Mouse (Mus musculus) hindbrain, embryonic 14.5 days (tissue): ENCODE measurements around the gene Disp1. TPM values are rescaled to one million over a fixed set of nuclear protein-coding genes. Genes with fewer than 3 reads are reported as not detected.

Experiments used
- ATAC-seq: fragments of 200-750 bp; cut with Nextera tagmentation; 2 replicates; pipeline ENCODE4 v1.8.0; 2017; ENCODE audit warnings: moderate number of reproducible peaks, mild to moderate bottlenecking, moderate TSS enrichment, moderate library complexity; ENCODE audit not compliant: low FRiP score
- DNase-seq: peaks from one replicate; pipeline ENCODE4 v3.0.0-alpha.2; 2015; ENCODE audit warnings: low spot score
- H3K27ac ChIP-seq: fragments of 300-500 bp; sonication (generic); 2 replicates; pipeline ENCODE4 v1.5.1; 2014; ENCODE audit warnings: mild to moderate bottlenecking, moderate library complexity
- H3K27me3 ChIP-seq: fragments of 300-500 bp; sonication (generic); 2 replicates; pipeline ENCODE4 v1.6.1; 2014; ENCODE audit warnings: mild to moderate bottlenecking, low read length, mixed read lengths; ENCODE audit not compliant: control insufficient read depth, insufficient read depth
- H3K36me3 ChIP-seq: fragments of 300-500 bp; sonication (generic); replicated peaks from 2 replicates; pipeline ENCODE4 v1.6.1; 2014; ENCODE audit not compliant: control insufficient read depth, insufficient read depth
- H3K4me1 ChIP-seq: fragments of 300-500 bp; sonication (generic); replicated peaks from 2 replicates; pipeline ENCODE4 v1.6.1; 2014; ENCODE audit warnings: antibody characterized with exemption, low read length, mixed read lengths; ENCODE audit not compliant: control insufficient read depth, insufficient read depth
- H3K4me2 ChIP-seq: fragments of 300-500 bp; sonication (generic); replicated peaks from 2 replicates; pipeline ENCODE4 v1.6.1; 2014; ENCODE audit warnings: mild to moderate bottlenecking, moderate library complexity
- H3K4me3 ChIP-seq: fragments of 300-500 bp; sonication (generic); replicated peaks from 2 replicates; pipeline ENCODE4 v1.5.1; 2014; ENCODE audit warnings: mild to moderate bottlenecking, low read length
- H3K9ac ChIP-seq: fragments of 300-500 bp; sonication (generic); 2 replicates; pipeline ENCODE4 v1.6.1; 2014
- H3K9me3 ChIP-seq: fragments of 300-500 bp; sonication (generic); 2 replicates; pipeline ENCODE4 v1.6.1; 2016; ENCODE audit warnings: low read length; ENCODE audit not compliant: control insufficient read depth
- WGBS: fragments of 180-500 bp; shearing (Covaris S2); extraction: QIAGEN DNeasy Blood & Tissue Kit; methylation state at CpG from one replicate; pipeline ENCODE4 v1.1.7; 2014; 5-methylcytosine and 5-hydroxymethylcytosine counted together
- polyA plus RNA-seq: library from polyadenylated mRNA; unstranded; fragments of >200 nt; fragmentation: Nextera tagmentation; extraction: Ambion mirVana; gene quantifications from 2 replicates; pipeline ENCODE4 v1.2.1, GENCODE M21; 2014

The Disp1 gene
- polyA plus RNA-seq, 1 experiment from 2014 or later = 9.4 TPM

DNA sequence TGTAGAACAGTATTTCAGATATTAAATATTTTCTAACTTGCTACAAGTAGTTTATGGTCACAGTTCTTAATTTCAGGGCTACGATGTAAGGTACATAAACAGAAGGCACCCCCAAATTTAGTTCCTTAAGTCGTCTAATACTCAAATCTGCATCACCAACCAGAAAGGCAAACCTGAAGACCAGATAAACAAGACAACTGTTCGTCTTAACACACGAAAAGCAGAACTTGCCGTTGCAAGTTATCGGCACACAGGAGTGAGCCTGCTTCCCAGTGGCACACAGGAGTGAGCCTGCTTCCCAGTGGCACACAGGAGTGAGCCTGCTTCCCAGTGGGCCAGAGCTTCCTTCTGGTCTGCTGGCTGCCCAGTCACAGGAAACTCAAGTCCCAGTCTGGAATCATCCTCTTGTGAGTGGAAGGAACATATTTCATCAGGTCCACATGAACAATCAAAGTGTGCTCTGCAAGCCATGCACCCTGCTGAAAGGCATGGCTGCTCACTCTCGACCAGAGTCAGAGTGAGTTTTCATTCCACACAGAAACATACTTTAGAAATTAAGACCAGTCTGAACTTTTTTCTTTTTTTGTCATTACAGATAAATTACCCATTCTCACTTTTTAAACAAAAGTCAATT, 75.1 kb downstream of the Disp1 start:
- 0 out of 2 replicates have a peak overlapping the region, but pooled peaks have one; percentile 0 for H3K4me2 ChIP-seq
- WGBS = 75% methylated on average over 7 of the region's 7 CpGs
- H3K9me3 ChIP-seq = no peaks in the 10 kb centered on the region
- no peak overlapping the region for H3K9ac ChIP-seq
- no peak overlapping the region for H3K4me3 ChIP-seq
- H3K27me3 ChIP-seq = no peaks in the 10 kb centered on the region
- no peak for ATAC-seq
- H3K36me3 ChIP-seq = no peaks in the 10 kb centered on the region
- H3K27ac ChIP-seq = no peak overlapping the region
- peaks cover 41% of the 10 kb centered on the region for H3K4me1 ChIP-seq
- DNase-seq = no peak

DNA sequence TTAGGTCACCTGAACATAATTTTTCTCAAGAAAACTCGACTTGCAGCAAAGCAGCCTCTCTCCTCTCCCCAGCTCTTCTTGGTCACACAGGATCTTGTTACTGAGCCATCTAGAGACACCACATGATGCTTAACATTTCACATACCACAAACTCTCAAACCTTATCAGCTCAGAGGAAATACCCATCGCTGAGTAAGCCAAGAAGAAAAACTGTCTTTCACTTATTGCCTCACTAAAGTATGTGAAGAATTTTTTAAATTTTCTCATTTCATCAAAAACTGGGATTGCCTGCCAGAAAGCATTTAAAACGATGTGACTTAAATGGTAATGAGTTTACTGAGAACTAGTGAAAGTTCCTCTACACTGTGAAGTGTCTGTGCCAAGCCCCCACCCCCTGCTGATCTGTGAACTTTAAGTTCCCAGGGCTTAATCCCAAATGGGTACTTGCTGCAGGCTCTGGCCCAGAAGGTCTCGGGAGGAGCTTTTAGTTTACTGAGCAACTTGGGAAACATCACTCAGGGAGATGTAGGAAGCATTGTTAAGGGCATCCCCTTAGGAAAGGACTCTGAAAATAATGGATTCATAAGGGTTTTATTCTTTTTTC, 76.6 kb downstream of the Disp1 start:
- ATAC-seq = no peak
- no peaks in the 10 kb centered on the region for H3K9me3 ChIP-seq

DNA sequence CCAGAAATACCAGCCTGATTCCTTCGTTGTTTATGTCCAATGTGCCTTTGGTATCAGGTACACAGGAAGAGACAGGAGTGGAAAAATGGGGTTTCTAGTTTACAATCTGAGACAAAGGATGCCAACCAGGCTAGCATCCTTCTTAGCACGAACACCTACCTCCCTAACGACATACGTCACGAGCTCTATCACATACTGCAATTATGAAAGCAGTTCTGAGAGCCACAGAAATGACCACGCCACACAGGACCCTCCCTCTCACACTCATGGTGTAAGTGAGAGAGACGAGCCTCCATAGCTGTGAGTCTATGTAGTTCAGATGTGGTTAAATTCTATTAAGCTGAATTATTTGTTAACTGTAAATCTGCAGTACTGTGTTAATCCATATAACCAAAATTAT, 78.1 kb downstream of the Disp1 start:
- WGBS = 88% methylated on average over 7 of the region's 7 CpGs
- H3K9ac ChIP-seq = no peak overlapping the region
- DNase-seq (no peak), ATAC-seq (no peak)
- H3K27ac ChIP-seq = no peak overlapping the region
- peaks cover 27% of the 10 kb centered on the region for H3K4me1 ChIP-seq
- no peaks in the 10 kb centered on the region for H3K9me3 ChIP-seq
- H3K4me2 ChIP-seq = no peak overlapping the region
- no peaks in the 10 kb centered on the region for H3K27me3 ChIP-seq
- H3K4me3 ChIP-seq = no peak overlapping the region
- no peaks in the 10 kb centered on the region for H3K36me3 ChIP-seq

More for the DNA sequence above, 76.6 kb downstream of the Disp1 start:
- no peak for DNase-seq
- 26% methylated on average over 4 of the region's 4 CpGs for WGBS
- no peak overlapping the region for H3K27ac ChIP-seq
- H3K36me3 ChIP-seq = no peaks in the 10 kb centered on the region
- no peak overlapping the region for H3K9ac ChIP-seq
- H3K4me3 ChIP-seq = no peak overlapping the region
- peaks cover 32% of the 10 kb centered on the region for H3K4me1 ChIP-seq
- no peak overlapping the region for H3K4me2 ChIP-seq
- no peaks in the 10 kb centered on the region for H3K27me3 ChIP-seq

DNA sequence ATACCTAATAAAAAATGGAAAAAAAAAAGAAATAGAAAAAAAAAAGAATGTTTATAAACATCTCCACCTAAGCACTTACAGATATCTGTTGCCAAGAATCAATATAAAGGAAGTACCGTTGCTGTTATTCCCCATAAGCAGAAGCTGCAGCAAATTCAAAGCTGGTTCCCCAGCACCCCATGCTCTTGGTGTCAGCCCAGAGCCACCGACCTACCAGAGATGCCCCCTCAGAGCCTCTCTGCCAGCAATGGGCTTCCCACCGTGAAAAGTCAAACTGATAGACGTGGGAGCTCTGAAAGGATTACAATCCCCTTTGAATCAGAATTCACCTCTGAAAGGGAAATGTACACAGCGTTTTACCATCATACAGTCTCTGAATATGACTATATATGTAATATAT, 78.8 kb downstream of the Disp1 start:
- H3K27ac ChIP-seq = no peak overlapping the region
- H3K9ac ChIP-seq = no peak overlapping the region
- DNase-seq = no peak
- no peak overlapping the region for H3K4me2 ChIP-seq
- H3K36me3 ChIP-seq = no peaks in the 10 kb centered on the region
- 49% methylated on average over 5 of the region's 5 CpGs for WGBS
- peaks cover 24% of the 10 kb centered on the region for H3K4me1 ChIP-seq
- no peaks in the 10 kb centered on the region for H3K9me3 ChIP-seq
- no peaks in the 10 kb centered on the region for H3K27me3 ChIP-seq
- H3K4me3 ChIP-seq = no peak overlapping the region
- no peak for ATAC-seq

GRCm38 (mm10) chr1:183141329-183141728, 80.0 kb downstream of the Disp1 start:
- H3K4me1 ChIP-seq = peaks cover 21% of the 10 kb centered on the region
- no peak overlapping the region for H3K9ac ChIP-seq
- H3K4me3 ChIP-seq = no peak overlapping the region
- no peaks in the 10 kb centered on the region for H3K27me3 ChIP-seq
- DNase-seq = no peak
- no peak for ATAC-seq
- no peak overlapping the region for H3K27ac ChIP-seq
- 45% methylated on average over 2 of the region's 2 CpGs for WGBS
- no peaks in the 10 kb centered on the region for H3K9me3 ChIP-seq
- no peak overlapping the region for H3K4me2 ChIP-seq
- H3K36me3 ChIP-seq = no peaks in the 10 kb centered on the region

DNA sequence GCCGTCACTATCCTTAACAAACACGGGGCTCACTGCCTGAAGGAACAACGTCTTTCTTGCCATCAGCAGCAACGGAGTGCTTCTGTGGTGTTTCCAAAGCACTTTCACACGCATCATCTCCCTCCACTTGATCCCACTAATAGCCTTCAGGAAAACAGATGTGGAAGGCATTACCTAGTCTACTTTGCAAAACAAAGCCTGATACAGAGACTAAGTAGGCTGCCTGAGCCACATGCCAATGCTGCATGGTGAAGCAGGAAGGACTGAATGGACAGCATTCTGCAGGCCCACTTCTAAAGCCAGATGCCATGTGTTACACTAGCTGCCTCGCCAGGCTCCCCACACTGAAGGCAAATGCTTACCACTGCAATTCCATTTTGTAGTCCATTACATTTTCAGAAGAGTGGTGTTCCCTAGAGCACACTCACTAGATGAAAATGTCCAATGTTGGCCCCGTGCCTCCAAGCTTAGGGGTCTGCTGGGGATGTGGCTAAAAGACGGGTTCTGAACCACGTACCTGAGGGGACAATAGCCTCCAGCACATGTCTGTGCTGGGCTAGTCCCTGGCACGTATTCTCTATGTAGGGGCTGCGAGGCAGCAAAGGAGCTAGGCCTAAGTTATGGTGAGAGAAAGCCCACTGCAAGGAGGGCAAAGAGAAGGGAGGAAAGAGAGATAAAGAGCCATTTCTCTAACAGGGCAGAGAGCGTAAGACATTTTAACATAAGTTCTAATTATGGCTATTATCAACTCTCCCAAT, 80.6 kb downstream of the Disp1 start:
- WGBS = 54% methylated on average over 12 of the region's 12 CpGs
- Histone ChIP-seq H3K4me3 (no peak overlapping the region), H3K36me3 (no peaks in the 10 kb centered on the region), H3K9me3 (no peaks in the 10 kb centered on the region), H3K4me1 (peaks cover 15% of the 10 kb centered on the region), H3K27ac (peak overlapping the region; percentile 52; the same call in 1 of the 2 replicates), H3K9ac (no peak overlapping the region), H3K27me3 (no peaks in the 10 kb centered on the region), H3K4me2 (no peak overlapping the region)
- ATAC-seq = no peak
- no peak for DNase-seq

DNA sequence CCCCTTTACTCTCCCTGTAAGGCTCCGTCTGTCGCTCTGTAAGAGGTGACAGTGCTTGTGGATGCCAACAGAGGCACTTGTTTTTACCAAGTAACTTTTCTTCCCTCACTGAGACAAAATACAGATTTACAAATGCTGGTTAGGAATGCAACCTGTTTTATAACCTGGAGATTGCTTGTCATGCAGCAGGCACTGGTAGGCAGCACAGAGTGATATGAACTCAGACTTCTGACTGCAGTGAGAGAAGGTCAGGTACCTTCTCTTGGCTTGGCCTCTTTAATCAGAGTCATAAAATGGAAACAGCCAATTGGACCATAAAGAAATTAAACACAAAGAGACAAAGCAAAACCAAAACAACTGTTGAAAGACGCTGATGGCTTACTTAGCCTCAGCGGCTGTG, 83.2 kb downstream of the Disp1 start:
- Histone ChIP-seq H3K9me3 (no peaks in the 10 kb centered on the region), H3K36me3 (no peaks in the 10 kb centered on the region), H3K4me2 (no peak overlapping the region), H3K4me3 (no peak overlapping the region), H3K27me3 (no peaks in the 10 kb centered on the region), H3K9ac (no peak overlapping the region), H3K4me1 (peaks cover 14% of the 10 kb centered on the region), H3K27ac (no peak overlapping the region)
- ATAC-seq = no peak
- DNase-seq = no peak
- WGBS = 74% methylated on average over 4 of the region's 4 CpGs

- Histone ChIP-seq H3K4me2 (no peak overlapping the region), H3K9me3 (no peaks in the 10 kb centered on the region), H3K27me3 (no peaks in the 10 kb centered on the region), H3K9ac (no peak overlapping the region), H3K36me3 (no peaks in the 10 kb centered on the region), H3K4me1 (peaks cover 6% of the 10 kb centered on the region; the same call in 1 of the 2 replicates), H3K27ac (no peak overlapping the region), H3K4me3 (no peak overlapping the region)
- DNase-seq (no peak), ATAC-seq (no peak)
- WGBS = 93% methylated on average over 4 of the region's 4 CpGs
Measured at GRCm38 (mm10) chr1:183134427-183134826, 86.9 kb downstream of the Disp1 start.

DNA sequence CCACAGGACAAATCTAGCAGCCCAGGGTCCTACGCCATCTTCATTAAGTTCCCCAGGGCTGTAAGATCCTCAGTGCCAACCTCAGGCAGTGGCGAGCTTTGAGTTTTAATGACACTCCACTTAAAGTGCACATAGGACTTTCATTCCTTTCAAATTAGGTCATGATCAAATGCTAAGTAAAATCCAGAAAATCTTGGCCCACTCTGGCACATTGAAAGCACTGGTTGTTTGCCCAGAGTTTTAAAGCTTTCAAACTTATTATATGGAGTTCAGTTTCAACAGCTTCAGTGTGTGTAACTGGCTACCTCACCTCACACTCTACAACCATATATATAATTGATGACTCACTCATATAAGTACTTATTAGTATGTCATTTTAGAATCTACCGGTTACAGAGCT, 87.9 kb downstream of the Disp1 start:
- DNase-seq (no peak), ATAC-seq (no peak)
- no peak overlapping the region for H3K27ac ChIP-seq
- no peak overlapping the region for H3K4me3 ChIP-seq
- H3K4me2 ChIP-seq = no peak overlapping the region
- H3K9ac ChIP-seq = no peak overlapping the region
- 79% methylated on average over 3 of the region's 3 CpGs for WGBS
- H3K36me3 ChIP-seq = no peaks in the 10 kb centered on the region
- H3K4me1 ChIP-seq = peaks cover 6% of the 10 kb centered on the region; the same call in 1 of the 2 replicates
- no peaks in the 10 kb centered on the region for H3K27me3 ChIP-seq
- no peaks in the 10 kb centered on the region for H3K9me3 ChIP-seq
